Mouse (Mus musculus) kidney, postnatal 0 days (tissue): ENCODE data around the gene Tmem234. TPM values are rescaled to one million over a fixed set of nuclear protein-coding genes. Genes with fewer than 3 reads are reported as not detected.

Experiments used
- ATAC-seq: fragments of 200-750 bp; cut with Nextera tagmentation; replicated peaks from 2 replicates; pipeline ENCODE4 v1.8.0; 2017; ENCODE audit warnings: low read depth, moderate number of reproducible peaks, moderate TSS enrichment, moderate library complexity; ENCODE audit not compliant: low FRiP score
- DNase-seq: peaks from one replicate; pipeline ENCODE4 v3.0.0-alpha.2; 2016; ENCODE audit warnings: low spot score
- H3K27ac ChIP-seq: fragments of 300-500 bp; sonication (generic); 2 replicates; pipeline ENCODE4 v1.5.1; 2014; ENCODE audit warnings: mild to moderate bottlenecking
- H3K27me3 ChIP-seq: fragments of 300-500 bp; sonication (generic); 2 replicates; pipeline ENCODE4 v1.6.1; 2014; ENCODE audit warnings: low read length, mixed read lengths; ENCODE audit not compliant: insufficient read depth
- H3K36me3 ChIP-seq: fragments of 300-500 bp; sonication (generic); 2 replicates; pipeline ENCODE4 v1.6.1; 2014; ENCODE audit warnings: low read length, mixed read lengths; ENCODE audit not compliant: insufficient read depth
- H3K4me1 ChIP-seq: fragments of 300-500 bp; sonication (generic); replicated peaks from 2 replicates; pipeline ENCODE4 v1.6.1; 2014; ENCODE audit warnings: antibody characterized with exemption, low read length, mixed read lengths; ENCODE audit not compliant: insufficient read depth
- H3K4me2 ChIP-seq: fragments of 300-500 bp; sonication (generic); 2 replicates; pipeline ENCODE4 v1.6.1; 2014; ENCODE audit warnings: mild to moderate bottlenecking, low read length, moderate library complexity, mixed read lengths
- H3K4me3 ChIP-seq: fragments of 300-500 bp; sonication (generic); replicated peaks from 2 replicates; pipeline ENCODE4 v1.5.1; 2014; ENCODE audit warnings: low read depth, low read length
- H3K9ac ChIP-seq: fragments of 300-500 bp; sonication (generic); 2 replicates; pipeline ENCODE4 v1.6.1; 2014; ENCODE audit warnings: low read depth, low read length
- H3K9me3 ChIP-seq: fragments of 300-500 bp; sonication (generic); replicated peaks from 2 replicates; pipeline ENCODE4 v1.6.1; 2016; ENCODE audit warnings: low read length, inconsistent platforms, mixed read lengths
- CTCF ChIP-seq: IDR thresholded peaks from 2 replicates; pipeline ENCODE4 v1.5.1; 2016; ENCODE audit warnings: antibody characterized with exemption, low read depth, mild to moderate bottlenecking, moderate library complexity
- WGBS: fragments of 180-500 bp; shearing (Covaris S2); extraction: QIAGEN DNeasy Blood & Tissue Kit; methylation state at CpG from one replicate; pipeline ENCODE4 v1.1.7; 2014; 5-methylcytosine and 5-hydroxymethylcytosine counted together
- polyA plus RNA-seq: library from polyadenylated mRNA; unstranded; fragments of >200 nt; fragmentation: Nextera tagmentation; extraction: Ambion mirVana; gene quantifications from 2 replicates; pipeline ENCODE4 v1.2.1, GENCODE M21; 2015

Tmem234 gene
- polyA plus RNA-seq, 1 experiment from 2014 or later: 188 TPM

DNA sequence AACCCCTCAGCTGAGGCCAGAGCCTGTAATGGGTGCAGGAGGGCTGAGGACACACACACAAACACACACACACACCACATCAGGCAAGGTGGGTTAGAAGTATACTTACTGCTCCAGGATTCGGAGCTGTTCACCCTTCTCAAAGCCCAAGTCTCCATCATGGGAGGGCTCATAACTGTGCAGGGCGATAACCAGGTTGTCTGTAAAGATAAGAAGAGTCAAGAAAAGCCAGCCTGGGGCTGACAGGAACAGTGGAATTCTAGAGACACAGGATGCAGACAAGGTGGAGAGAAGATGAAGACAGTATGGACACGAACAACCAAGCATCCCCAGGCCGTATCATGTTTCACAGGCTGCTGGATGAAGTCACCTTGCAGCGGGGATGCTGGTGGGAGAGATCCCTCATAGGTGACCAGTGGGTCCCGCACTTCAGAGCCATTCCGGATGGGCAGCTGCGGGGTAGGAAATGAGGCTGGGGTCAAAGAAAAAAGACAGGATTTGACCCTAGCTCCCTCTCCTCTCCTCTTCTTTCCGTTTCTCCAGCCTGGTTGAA lies 43.1 kb upstream of the Tmem234 start:
- Histone ChIP-seq H3K4me3 (peak overlapping the region; percentile 47; the same call in 1 of the 2 replicates), H3K27ac (peak overlapping the region; percentile 63), H3K4me2 (peak overlapping the region; percentile 92), H3K4me1 (0 out of 2 replicates have a peak, but pooled peaks cover 3% of the 10 kb centered on the region), H3K9me3 (no peaks in the 10 kb centered on the region), H3K27me3 (no peaks in the 10 kb centered on the region), H3K36me3 (no peaks in the 10 kb centered on the region), H3K9ac (peak overlapping the region; percentile 62; the same call in 1 of the 2 replicates)
- ATAC-seq: no peak
- DNase-seq: no peak
- TF ChIP-seq CTCF: no peak
- WGBS: 50% methylated on average over 9 of the region's 9 CpGs

DNA sequence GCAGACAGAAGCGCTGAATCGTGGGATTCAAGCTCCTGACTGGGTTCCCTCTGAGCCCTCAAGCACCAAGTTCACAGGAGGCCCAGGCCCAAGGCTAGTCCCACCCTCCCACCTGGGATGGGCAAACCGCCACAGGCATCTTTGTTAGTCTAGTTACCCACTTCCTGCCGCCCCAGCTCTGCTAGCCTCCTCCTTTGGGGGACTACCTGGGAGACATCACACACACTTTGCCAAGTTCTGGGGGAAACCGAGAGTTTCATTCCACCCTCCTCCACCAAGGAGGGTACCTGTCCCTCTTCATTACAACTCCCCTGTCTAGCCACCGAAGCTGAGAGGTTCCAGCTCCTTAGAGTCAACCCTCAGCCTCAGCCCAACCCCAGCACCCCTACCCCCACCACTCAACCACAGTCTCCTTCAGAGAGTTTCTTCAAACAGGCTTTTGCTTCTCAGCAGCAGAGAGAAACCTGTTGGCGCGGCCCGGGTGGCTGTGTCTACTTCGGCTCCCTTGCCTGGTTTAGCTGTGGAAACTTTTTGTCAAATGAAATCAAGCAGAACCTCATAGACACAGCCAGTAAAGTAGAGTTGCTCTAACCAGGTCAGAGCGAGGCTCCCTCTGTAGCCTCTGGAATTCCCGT lies 42.0 kb upstream of the Tmem234 start:
- WGBS: 81% methylated on average over 12 of the region's 12 CpGs
- no peaks in the 10 kb centered on the region for H3K9me3 ChIP-seq
- TF ChIP-seq CTCF: no peak
- no peaks in the 10 kb centered on the region for H3K36me3 ChIP-seq
- H3K4me3 ChIP-seq: no peak overlapping the region
- DNase-seq (no peak), ATAC-seq (no peak)
- H3K27me3 ChIP-seq: no peaks in the 10 kb centered on the region
- no peak overlapping the region for H3K4me2 ChIP-seq
- H3K27ac ChIP-seq: no peak overlapping the region
- 0 out of 2 replicates have a peak, but pooled peaks cover 3% of the 10 kb centered on the region for H3K4me1 ChIP-seq
- no peak overlapping the region for H3K9ac ChIP-seq

DNA sequence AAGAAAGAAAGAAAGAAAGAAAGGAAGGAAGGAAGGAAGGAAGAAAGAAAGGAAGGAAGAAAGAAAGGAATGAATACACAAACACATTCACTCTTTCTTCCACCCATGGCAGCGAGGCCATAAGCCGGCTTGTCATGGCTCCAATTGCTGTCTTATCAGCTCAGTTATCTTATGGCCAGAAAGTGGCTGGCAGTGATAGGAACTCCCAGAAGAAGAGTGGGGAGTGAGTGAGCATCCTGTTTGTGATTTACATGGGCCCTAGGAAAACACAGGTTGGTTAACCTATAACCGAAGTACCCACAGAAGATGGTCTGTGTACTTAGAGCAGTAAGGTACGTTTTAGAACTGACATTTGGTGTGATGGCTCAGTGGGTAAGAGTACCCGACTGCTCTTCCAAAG lies 39.3 kb upstream of the Tmem234 start:
- Histone ChIP-seq H3K27me3 (no peaks in the 10 kb centered on the region), H3K4me3 (no peak overlapping the region), H3K9ac (no peak overlapping the region), H3K4me2 (no peak overlapping the region), H3K9me3 (no peaks in the 10 kb centered on the region), H3K27ac (no peak overlapping the region), H3K36me3 (no peaks in the 10 kb centered on the region), H3K4me1 (0 out of 2 replicates have a peak, but pooled peaks cover 3% of the 10 kb centered on the region)
- TF ChIP-seq CTCF: no peak
- DNase-seq (no peak), ATAC-seq (no peak)
- 77% methylated on average over 5 of the region's 5 CpGs for WGBS

DNA sequence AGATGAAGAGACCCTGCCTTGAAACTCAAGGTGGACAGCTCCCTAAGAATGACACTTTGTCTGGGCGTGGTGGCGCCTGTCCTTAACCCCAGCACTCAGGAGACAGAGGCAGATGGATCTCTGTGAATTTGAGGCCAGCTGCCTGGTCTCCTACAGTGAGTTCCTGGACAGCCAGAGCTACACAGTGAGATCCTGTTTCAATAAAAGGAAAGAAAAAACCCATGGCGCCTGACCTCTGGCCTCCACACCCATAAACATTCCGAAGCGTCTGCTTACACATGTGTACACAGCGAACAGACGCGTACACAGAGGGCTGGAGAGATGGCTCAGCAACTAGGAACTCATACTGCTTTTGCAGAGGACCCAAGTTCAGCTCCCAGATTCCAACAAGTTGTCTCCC lies 36.8 kb upstream of the Tmem234 start:
- no peak overlapping the region; the same call in 1 of the 2 replicates for H3K27ac ChIP-seq
- 16% methylated on average over 8 of the region's 8 CpGs for WGBS
- no peak overlapping the region for H3K4me2 ChIP-seq
- H3K4me3 ChIP-seq: no peak overlapping the region
- no peaks in the 10 kb centered on the region for H3K27me3 ChIP-seq
- H3K36me3 ChIP-seq: no peaks in the 10 kb centered on the region
- no peak overlapping the region for H3K9ac ChIP-seq
- H3K4me1 ChIP-seq: no peaks in the 10 kb centered on the region
- ATAC-seq (no peak; the same call in 1 of the 2 replicates), DNase-seq (peak; percentile 79)
- H3K9me3 ChIP-seq: no peaks in the 10 kb centered on the region
- no peak for TF ChIP-seq CTCF

DNA sequence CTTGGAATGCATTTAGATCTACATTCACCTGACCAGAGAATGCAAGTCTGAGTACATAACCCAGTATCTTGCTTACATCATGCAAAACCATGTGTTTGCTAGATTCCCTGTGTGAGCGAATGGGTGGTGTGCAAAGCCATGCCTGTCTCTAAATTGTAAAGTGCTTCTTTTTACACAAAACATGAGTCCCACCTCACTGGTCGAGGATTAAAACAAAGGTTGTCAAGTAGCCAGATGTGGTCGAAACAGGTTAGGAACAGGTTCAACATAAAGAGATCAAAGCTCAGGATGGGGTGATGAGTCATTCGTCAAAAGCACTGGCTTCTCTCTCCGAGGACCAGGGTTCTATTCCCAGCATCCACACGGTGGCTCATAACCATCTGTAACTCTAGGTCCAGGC lies 35.3 kb upstream of the Tmem234 start:
- no peak for TF ChIP-seq CTCF
- no peak overlapping the region for H3K4me3 ChIP-seq
- no peak overlapping the region for H3K27ac ChIP-seq
- ATAC-seq: no peak
- DNase-seq: no peak
- H3K36me3 ChIP-seq: no peaks in the 10 kb centered on the region
- no peak overlapping the region for H3K4me2 ChIP-seq
- no peak overlapping the region for H3K9ac ChIP-seq
- H3K9me3 ChIP-seq: no peaks in the 10 kb centered on the region
- H3K4me1 ChIP-seq: no peaks in the 10 kb centered on the region
- WGBS: 81% methylated on average over 6 of the region's 6 CpGs
- no peaks in the 10 kb centered on the region for H3K27me3 ChIP-seq

DNA sequence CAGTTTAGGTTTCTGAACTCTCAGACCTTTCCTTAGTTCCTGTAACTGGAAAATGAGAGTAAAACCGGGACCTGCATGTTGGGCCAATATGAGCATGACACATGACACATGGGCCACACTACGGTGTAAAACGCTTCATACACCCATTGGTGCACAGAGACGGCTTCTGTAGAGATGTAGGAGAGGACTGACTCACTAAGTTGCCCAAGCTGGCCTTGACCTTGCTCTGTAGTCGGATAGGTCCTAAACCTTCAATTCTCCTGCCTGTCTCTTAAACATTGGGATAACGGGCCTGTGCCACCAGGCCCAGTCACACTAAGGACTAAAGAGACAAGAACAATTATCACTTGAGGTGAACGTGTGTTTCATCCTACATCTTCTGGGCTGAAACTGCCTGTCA lies 32.1 kb upstream of the Tmem234 start:
- Histone ChIP-seq H3K27ac (no peak overlapping the region), H3K27me3 (no peaks in the 10 kb centered on the region), H3K4me1 (no peaks in the 10 kb centered on the region), H3K9ac (no peak overlapping the region), H3K4me2 (no peak overlapping the region), H3K9me3 (no peaks in the 10 kb centered on the region), H3K4me3 (no peak overlapping the region), H3K36me3 (no peaks in the 10 kb centered on the region)
- DNase-seq (no peak), ATAC-seq (no peak)
- WGBS: 91% methylated on average over 7 of the region's 7 CpGs
- TF ChIP-seq CTCF: no peak

DNA sequence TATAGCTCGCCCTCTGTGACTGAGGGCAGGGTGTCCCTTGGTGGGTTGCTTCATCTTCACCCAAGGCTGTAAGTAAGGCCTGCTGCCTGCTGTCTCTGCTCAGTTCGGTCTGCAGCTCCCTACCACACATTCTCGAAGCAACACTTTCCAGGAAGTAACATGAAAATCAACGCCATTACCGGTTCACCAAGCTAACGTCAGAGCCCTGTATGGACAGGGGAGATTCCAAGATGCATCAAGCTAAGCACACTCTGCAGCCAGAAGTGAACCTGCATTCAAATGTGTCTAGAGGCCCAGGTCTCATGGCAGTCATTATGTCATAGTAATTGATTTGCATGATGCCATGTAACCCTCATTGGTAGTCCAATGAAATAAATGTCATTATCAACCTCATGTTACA lies 30.4 kb upstream of the Tmem234 start:
- no peak for DNase-seq
- H3K27me3 ChIP-seq: no peaks in the 10 kb centered on the region
- H3K36me3 ChIP-seq: no peaks in the 10 kb centered on the region
- TF ChIP-seq CTCF: no peak
- WGBS: 81% methylated on average over 6 of the region's 6 CpGs
- H3K4me2 ChIP-seq: no peak overlapping the region
- ATAC-seq: no peak
- no peak overlapping the region for H3K9ac ChIP-seq
- H3K9me3 ChIP-seq: no peaks in the 10 kb centered on the region
- 0 out of 2 replicates have a peak, but pooled peaks cover 2% of the 10 kb centered on the region for H3K4me1 ChIP-seq
- H3K27ac ChIP-seq: no peak overlapping the region
- no peak overlapping the region for H3K4me3 ChIP-seq
